Mouse (Mus musculus) cortical plate, adult 2 months (tissue): Measurements from ENCODE around the gene Olfr155.

ENCODE experiments used
- CTCF ChIP-seq: fragments of 200-500 bp; IDR thresholded peaks from 2 replicates; pipeline ENCODE4 v1.5.1; 2011; ENCODE audit warnings: mild to moderate bottlenecking, control low read depth, low read length; ENCODE audit not compliant: insufficient read depth; ENCODE audit errors: extremely low read depth
- POLR2A ChIP-seq: fragments of 200-500 bp; IDR thresholded peaks from 2 replicates; pipeline ENCODE4 v1.6.1; 2011; ENCODE audit warnings: mild to moderate bottlenecking, low read length, control low read depth; ENCODE audit not compliant: insufficient read depth; ENCODE audit errors: extremely low read depth

DNA sequence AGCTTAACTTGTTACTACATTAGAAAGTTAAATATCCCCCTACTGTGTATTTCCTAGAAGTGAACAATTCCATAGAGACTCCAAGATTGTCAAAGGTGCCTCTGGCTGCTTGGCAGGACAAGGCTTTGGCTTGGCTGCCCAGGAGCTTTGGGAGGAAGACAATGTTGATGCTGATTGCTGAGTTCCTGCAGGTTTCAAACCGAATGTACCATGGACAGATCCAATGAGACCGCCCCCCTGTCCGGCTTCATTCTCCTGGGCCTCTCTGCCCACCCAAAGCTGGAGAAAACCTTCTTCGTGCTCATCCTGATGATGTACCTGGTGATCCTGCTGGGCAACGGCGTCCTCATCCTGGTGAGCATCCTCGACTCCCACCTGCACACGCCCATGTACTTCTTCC is 2.7 kb downstream of the Olfr155 start:
- TF ChIP-seq CTCF (no peak), POLR2A (no peak)
